Mouse (Mus musculus): ENCODE measurements at regions not wholly inside any gene's neighbourhood (a gene's known extent, or its start where the extent isn't known, plus 50 kb on each side); places are given as distances from the start of the nearest gene placed in this dataset.

DNA sequence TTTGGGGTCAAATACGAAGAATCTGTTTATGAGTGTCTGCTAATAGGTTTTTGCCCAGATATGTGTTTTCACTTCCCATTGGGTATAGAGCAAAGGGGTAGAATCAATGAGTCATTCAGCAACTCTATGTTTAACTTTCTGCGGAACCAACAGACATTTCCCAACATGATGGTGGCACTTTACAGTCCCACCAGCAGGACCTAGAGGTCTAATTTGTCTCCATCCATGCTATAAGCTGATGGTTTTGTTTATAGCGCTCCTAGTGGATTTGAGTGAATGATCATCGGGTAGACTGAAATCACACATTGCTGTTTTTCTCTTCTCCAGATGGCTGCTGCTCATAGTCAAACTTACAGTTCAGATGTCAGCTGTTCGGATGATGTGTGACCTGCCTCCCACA, 99.7 kb upstream of the Arid5b start:
- no peak for DNase-seq

DNA sequence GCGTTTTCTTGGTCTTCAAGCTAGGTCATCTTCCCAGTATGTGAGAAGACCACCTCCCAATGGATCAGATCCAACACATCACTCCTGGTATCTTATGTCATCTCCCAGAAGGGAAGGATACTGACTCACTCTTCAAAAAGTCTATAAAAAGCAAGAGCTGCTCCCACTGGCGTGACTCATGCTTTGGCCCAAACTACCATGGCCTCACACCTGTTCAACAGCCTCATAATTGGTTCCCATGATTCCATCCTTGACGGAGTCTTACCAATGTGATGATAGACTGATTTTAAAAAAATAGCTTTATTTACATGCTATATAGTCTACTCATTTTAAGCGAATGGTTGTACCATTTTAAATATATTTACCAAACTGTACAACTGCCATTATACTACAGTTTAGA, 98.9 kb upstream of the Arid5b start:
- no peak for DNase-seq

DNA sequence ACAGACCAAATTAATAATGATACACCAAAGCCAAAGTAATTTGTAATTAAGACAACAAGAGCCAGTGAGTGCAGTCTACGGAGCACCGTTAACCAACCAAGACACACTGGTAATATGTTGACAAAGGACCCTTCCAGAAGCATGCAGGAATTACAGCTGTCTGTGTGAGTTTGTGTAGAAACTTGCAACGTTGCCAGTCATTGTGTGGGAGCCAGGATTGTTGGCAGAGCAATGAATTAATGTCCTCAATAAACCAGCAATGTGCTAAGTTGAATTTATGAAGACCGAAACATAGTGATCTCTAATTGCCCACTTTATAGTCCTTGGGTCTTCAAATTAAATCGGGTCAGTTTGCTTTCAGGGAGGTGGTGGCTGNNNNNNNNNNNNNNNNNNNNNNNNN, 95.3 kb upstream of the Arid5b start:
- no peak for DNase-seq

- DNase-seq, result no peak
Measured at GRCm38 (mm10) chr10:68371785-68372184, 93.2 kb upstream of the Arid5b start.

DNA sequence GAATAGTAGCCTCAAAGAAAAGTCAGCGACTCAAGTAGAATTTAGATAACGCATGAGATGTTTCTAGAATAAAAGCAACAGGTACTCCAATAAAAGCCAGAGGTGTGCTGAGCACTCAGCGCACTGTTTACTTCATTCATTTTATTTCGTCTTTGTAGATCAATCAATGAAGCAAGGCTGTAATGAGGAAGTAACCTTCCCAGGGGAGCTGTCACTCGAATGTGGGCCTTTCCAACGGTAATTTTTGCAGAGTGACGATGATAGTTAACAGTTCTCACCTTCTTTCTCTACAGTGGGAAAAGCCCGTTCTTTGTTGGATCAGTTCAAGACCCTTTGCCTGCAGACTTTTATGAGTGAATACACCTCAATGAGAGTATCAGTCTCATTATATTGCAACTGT, 92.4 kb upstream of the Arid5b start:
- no peak for DNase-seq

DNA sequence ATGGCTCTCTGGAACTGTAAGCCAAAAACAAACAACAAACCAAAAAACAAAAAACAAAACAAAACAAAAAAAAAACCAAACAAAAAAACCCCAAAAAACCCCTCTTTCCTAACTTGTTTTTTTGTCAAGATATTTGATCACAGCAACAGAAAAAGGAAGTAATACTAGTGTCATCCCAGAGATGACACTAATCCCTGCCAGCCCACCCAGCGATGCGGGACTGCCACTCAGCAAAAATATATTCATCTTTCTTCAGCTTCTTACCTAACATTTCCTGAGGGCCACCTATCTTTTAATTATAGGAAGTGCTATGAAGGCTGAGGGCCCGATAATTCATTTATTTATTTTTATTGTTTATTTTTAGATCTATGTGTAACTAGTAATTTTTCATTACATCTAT, 88.3 kb upstream of the Arid5b start:
- no peak for DNase-seq

DNA sequence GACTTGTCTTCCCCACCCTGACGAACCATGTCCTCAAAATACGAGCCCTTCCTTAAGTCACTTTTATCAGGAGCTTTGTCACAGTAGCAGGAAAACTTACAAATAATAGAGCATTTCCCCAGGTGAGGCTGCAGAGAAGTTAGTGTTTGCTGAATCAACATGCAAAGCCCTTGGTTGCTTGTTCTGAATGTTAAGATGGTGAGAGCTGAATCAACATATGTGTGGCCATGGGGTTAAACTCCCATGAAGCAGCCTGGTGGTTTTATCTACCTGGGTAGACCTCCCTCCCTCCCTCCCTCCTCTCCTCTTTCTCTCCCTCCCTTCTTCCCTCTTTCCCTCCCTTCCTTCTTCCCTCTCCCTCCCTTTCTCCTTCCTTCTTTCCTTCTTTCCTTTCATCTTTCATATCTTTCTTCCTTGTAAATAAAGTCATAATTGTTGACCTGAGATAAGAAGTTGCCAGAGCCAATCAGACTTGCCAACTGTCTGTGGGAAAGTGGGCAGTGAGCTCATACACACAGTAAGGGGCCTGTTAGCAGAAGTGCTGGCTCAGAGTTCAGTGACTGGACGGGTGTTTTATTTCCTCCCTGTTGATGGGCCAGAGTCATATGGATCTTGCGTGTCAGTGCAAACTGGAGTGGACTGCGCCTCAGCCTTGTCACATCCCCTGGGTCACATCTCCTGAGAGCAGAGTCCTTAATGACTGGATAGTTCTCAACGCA, 82.4 kb upstream of the Arid5b start:
- DNase-seq, result no peak

DNA sequence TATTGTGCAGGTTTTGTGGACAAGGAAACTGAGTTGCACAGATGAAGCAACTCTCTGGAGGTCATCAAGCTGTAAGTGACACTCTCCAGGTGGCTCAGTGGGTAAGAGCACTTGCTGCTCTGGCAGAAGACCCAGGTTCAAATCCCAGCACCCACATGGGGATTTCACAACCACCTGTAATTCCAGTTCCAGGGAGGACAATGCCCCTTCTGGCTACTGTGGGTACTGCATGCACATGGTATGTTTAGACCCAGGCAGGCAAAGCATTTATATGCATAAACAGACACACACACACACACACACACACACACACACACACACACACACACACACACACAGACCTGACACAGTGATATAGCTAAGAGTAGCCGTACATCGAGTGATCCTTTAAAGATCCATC, 80.6 kb upstream of the Arid5b start:
- DNase-seq, result peak in 1 of 2 experiments; percentile 8

GRCm38 (mm10) chr10:68356973-68357372, 78.4 kb upstream of the Arid5b start:
- no peak for DNase-seq

DNA sequence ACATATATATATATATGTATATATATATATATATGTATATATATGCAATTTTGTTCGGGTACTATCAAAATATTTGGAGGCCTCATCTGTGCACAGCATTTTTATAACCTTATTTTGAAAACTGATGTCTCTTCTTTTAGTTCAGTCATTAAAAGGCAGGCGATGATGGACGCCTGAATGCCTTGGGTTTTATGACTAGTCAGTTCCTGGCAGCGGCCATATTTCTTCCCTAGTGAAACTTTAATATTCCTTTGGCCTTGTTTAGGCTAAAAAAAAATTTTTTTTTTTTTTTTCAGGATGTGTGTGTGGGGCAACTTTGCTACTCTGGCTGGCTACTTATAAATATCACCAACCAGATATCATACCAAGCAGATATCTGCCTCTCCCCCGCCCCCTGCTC, 78.0 kb upstream of the Arid5b start:
- no peak for DNase-seq

- no peak for DNase-seq
Measured at GRCm38 (mm10) chr10:68356093-68356485, 77.5 kb upstream of the Arid5b start.

- DNase-seq, result no peak
Measured at GRCm38 (mm10) chr10:68355471-68356092, 77.0 kb upstream of the Arid5b start.

- DNase-seq, result no peak
Measured at GRCm38 (mm10) chr10:68354335-68355231, 76.0 kb upstream of the Arid5b start.

GRCm38 (mm10) chr10:68353692-68354232, 75.2 kb upstream of the Arid5b start:
- DNase-seq, result no peak

- DNase-seq, result no peak
Measured at GRCm38 (mm10) chr10:68351841-68352555, 73.5 kb upstream of the Arid5b start.

GRCm38 (mm10) chr10:68351441-68351840, 72.9 kb upstream of the Arid5b start:
- no peak for DNase-seq

- DNase-seq, result no peak
Measured at GRCm38 (mm10) chr10:68350798-68351197, 72.3 kb upstream of the Arid5b start.

GRCm38 (mm10) chr10:68347806-68348205, 69.3 kb upstream of the Arid5b start:
- DNase-seq, result no peak

- no peak for DNase-seq
Measured at GRCm38 (mm10) chr10:68344991-68345720, 66.6 kb upstream of the Arid5b start.

DNA sequence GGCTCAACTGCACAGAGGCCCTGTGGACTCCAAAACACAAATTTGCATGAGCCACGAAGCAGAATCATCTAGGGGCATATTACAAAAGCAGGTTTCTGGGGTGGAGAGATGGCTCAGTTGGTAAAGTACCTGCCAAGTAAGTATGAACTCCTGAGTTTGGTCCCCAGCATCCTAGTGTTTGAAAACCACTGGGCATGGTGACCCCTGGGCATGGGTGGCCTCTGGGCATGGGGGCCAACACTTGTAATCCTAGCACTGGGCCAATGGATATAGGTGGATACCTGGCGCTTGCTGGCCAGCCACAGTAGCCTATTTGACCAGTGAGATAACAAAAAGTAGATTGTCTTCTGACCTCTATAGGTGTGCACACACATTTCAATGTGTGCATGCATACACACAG, 65.7 kb upstream of the Arid5b start:
- no peak for DNase-seq

DNA sequence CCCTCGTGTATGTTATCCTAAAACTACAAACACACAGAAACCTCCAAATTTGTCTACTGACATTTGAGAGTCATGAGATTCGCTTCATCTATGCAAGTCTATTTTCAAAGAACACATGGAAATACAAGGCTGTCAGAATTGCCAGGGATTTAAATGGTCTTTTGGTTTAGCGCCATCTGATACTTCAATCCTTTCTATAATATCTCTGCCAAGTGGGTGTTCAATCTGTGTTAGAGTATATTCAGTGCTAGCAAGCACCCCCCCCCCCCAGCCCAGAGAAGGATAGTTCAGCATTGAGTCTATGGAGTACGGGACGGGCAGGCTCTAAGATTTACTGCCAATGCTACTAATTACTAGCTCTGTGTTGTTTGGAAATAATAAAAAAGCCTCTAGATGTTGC, 55.5 kb upstream of the Arid5b start:
- no peak for DNase-seq

All from thymus, postnatal 36 days (tissue).